Mouse (Mus musculus): ENCODE results near the gene Gm4353.

DNA sequence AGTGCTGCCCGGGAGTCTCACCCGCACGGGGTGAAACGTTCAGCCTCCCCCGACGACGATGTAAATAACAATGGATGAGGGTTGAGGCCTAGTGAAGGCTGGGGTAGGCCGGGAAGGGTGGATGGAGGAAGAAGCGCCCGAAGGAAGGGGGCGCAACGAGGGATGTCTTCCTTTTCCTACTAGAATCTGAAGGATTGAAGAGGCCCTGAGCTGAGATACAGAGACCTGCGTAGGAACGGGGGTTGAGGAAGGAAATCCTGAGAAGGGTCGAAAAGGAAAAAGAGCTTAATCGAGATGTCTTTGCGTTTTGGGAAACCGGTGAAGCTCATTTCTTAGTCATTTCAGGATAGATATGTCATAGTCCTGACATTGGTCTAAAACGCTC lies 9.0 kb upstream of the Gm4353 start:
- no peak for TF ChIP-seq CTCF (IDR thresholded peaks at IDR 0.05; ENCODE audit: borderline replicate concordance, insufficient read depth, low read length)
- TF ChIP-seq POLR2A (IDR thresholded peaks at IDR 0.05; ENCODE audit: low read depth, low read length): no peak

Measured in embryonic fibroblast, embryonic 13.5 days (primary cell).